In genomic region chr1:73987705-73988201, GRCm38 (mm10) we compare ENCODE assay signal across 9 mouse cellular contexts.
DNase-seq lines count a peak whose midpoint lies in the region; ATAC-seq and TF ChIP-seq lines count a peak whose summit lies in the region.
"Had no signal": no experiment of that assay in that cellular context is flagged by ENCODE, and none has a peak within 500 bp of the region (broad histone marks: within the 10 kb centered on the region; RNA-seq: fewer than 3 reads in every experiment).

No protein-coding gene starts in this region.

- H3K27me3 ChIP-seq in heart, embryonic 12.5 days (replicated peaks) = no peaks in the 10 kb centered on the region
- H3K27me3 ChIP-seq in kidney, postnatal 0 days (ENCODE audit: insufficient read depth, low read length) = no peaks in the 10 kb centered on the region
- no peaks in the 10 kb centered on the region for H3K27me3 ChIP-seq in forebrain, postnatal 0 days (ENCODE audit: insufficient read depth, low read length)

- H3K4me1 ChIP-seq in heart, embryonic 12.5 days (replicated peaks) = peaks cover 29% of the 10 kb centered on the region
- H3K4me1 ChIP-seq in kidney, postnatal 0 days (replicated peaks; ENCODE audit: insufficient read depth, low read length) = no peaks in the 10 kb centered on the region
- no peaks in the 10 kb centered on the region for H3K4me1 ChIP-seq in forebrain, postnatal 0 days (ENCODE audit: insufficient read depth)

- no peak overlapping the region for H3K4me3 ChIP-seq in layer of hippocampus, adult 2 months
- H3K4me3 ChIP-seq in heart, embryonic 12.5 days = no peak overlapping the region
- H3K4me3 ChIP-seq in kidney, postnatal 0 days (replicated peaks; ENCODE audit: low read depth, low read length) = no peak overlapping the region
- H3K4me3 ChIP-seq in forebrain, postnatal 0 days (ENCODE audit: low read depth, low read length) = no peak overlapping the region

- no peak overlapping the region for H3K9ac ChIP-seq in heart, embryonic 12.5 days
- no peak overlapping the region for H3K9ac ChIP-seq in kidney, postnatal 0 days (ENCODE audit: low read depth, low read length)
- no peak overlapping the region for H3K9ac ChIP-seq in forebrain, postnatal 0 days

- no peak for DNase-seq in layer of hippocampus, adult 2 months (ENCODE audit: low spot score in 2 of 2)
- no peak for DNase-seq in layer of hippocampus, postnatal 25 days (ENCODE audit: extremely low spot score in 1 of 2, low spot score in 1 of 2)
- peak; percentile 54 for DNase-seq in kidney, postnatal 0 days (ENCODE audit: low spot score)
- DNase-seq in lung, postnatal 36 days = peak; percentile 93
- no peak for DNase-seq in forebrain, postnatal 0 days
- no peak for DNase-seq in ovary, adult 18-20 months (ENCODE audit: low spot score)
- no peak for DNase-seq in urinary bladder, postnatal 25 days (ENCODE audit: low spot score)
- DNase-seq: adrenal gland, adult 2 months had no signal

- no peaks in the 10 kb centered on the region for H3K9me3 ChIP-seq in heart, embryonic 12.5 days (replicated peaks)
- no peaks in the 10 kb centered on the region for H3K9me3 ChIP-seq in kidney, postnatal 0 days (replicated peaks; ENCODE audit: low read length)
- H3K9me3 ChIP-seq in forebrain, postnatal 0 days (ENCODE audit: low read length) = no peaks in the 10 kb centered on the region

- peak overlapping the region; percentile 61; the same call in 1 of the 2 replicates for H3K27ac ChIP-seq in layer of hippocampus, adult 2 months
- peak overlapping the region; percentile 74 for H3K27ac ChIP-seq in heart, embryonic 12.5 days (ENCODE audit: poor library complexity, severe bottlenecking)
- H3K27ac ChIP-seq in kidney, postnatal 0 days = peak overlapping the region; percentile 19; the same call in 1 of the 2 replicates
- H3K27ac ChIP-seq in forebrain, postnatal 0 days (ENCODE audit: low read depth, low read length) = no peak overlapping the region

- H3K36me3 ChIP-seq in heart, embryonic 12.5 days = peaks cover 87% of the 10 kb centered on the region
- H3K36me3 ChIP-seq in kidney, postnatal 0 days (ENCODE audit: insufficient read depth, low read length) = peaks cover 72% of the 10 kb centered on the region
- H3K36me3 ChIP-seq in forebrain, postnatal 0 days (ENCODE audit: insufficient read depth) = 0 out of 2 replicates have a peak, but pooled peaks cover under 1% of the 10 kb centered on the region

- WGBS in heart, embryonic 12.5 days = 39% methylated on average over 6 of the region's 9 CpGs
- WGBS in kidney, postnatal 0 days = 54% methylated on average over 6 of the region's 9 CpGs
- WGBS in forebrain, postnatal 0 days = 58% methylated on average over 7 of the region's 9 CpGs

- no peak overlapping the region for H3K4me2 ChIP-seq in heart, embryonic 12.5 days
- no peak overlapping the region for H3K4me2 ChIP-seq in kidney, postnatal 0 days (ENCODE audit: low read length)
- no peak overlapping the region for H3K4me2 ChIP-seq in forebrain, postnatal 0 days (ENCODE audit: low read depth)

- peak; percentile 83 for ATAC-seq in heart, embryonic 12.5 days (ENCODE audit: insufficient number of reproducible peaks, low FRiP score)
- ATAC-seq in kidney, postnatal 0 days (replicated peaks; ENCODE audit: low FRiP score, low read depth) = no peak
- ATAC-seq in forebrain, postnatal 0 days = no peak

- TF ChIP-seq CTCF in layer of hippocampus, adult 2 months (conservative IDR thresholded peaks at IDR 0.05) = no peak
- no peak for TF ChIP-seq CTCF in kidney, postnatal 0 days (IDR thresholded peaks at IDR 0.05; ENCODE audit: low read depth)
- no peak for TF ChIP-seq CTCF in forebrain, postnatal 0 days (IDR thresholded peaks at IDR 0.05; ENCODE audit: low read depth)

Comparison
In these comparisons a context has a peak if more than half of its experiments do, and no peak if none do; other contexts are left out.
1. DNase-seq: peak in kidney, postnatal 0 days (single experiment) and lung, postnatal 36 days (single experiment); none in layer of hippocampus, adult 2 months (0 of 2), layer of hippocampus, postnatal 25 days (0 of 2), forebrain, postnatal 0 days (single experiment), ovary, adult 18-20 months (single experiment) and urinary bladder, postnatal 25 days (single experiment).